Mouse (Mus musculus): ENCODE data around the gene Gadd45g.
A peak's percentile ranks its signal among the peaks of the same experiment; 100 is the strongest.

The Gadd45g gene

GRCm38 (mm10) chr13:51846301-51846867, at the start of gene Gadd45g:
Gene Gadd45g, plus strand, starts transcription at chr13:51846678.
- peak; percentile 97 for DNase-seq (ENCODE audit: low read depth, low spot score)
- Histone ChIP-seq H3K36me3 (ENCODE audit: control insufficient read depth, insufficient read depth, low read length, poor library complexity, severe bottlenecking) (no peaks in the 10 kb centered on the region), H3K27me3 (ENCODE audit: control insufficient read depth, insufficient read depth, low read length, poor library complexity, severe bottlenecking) (no peaks in the 10 kb centered on the region)

GRCm38 (mm10) chr13:51797899-51798746, 48.4 kb upstream of the Gadd45g start:
- H3K27me3 ChIP-seq (ENCODE audit: control insufficient read depth, insufficient read depth, low read length, poor library complexity, severe bottlenecking): no peaks in the 10 kb centered on the region
- peak; percentile 76 for DNase-seq (ENCODE audit: low read depth, low spot score)
- no peaks in the 10 kb centered on the region for H3K36me3 ChIP-seq (ENCODE audit: control insufficient read depth, insufficient read depth, low read length, poor library complexity, severe bottlenecking)

GRCm38 (mm10) chr13:51799735-51800522, 46.5 kb upstream of the Gadd45g start:
- no peak for DNase-seq (ENCODE audit: low read depth, low spot score)
- Histone ChIP-seq H3K27me3 (ENCODE audit: control insufficient read depth, insufficient read depth, low read length, poor library complexity, severe bottlenecking) (no peaks in the 10 kb centered on the region), H3K36me3 (ENCODE audit: control insufficient read depth, insufficient read depth, low read length, poor library complexity, severe bottlenecking) (no peaks in the 10 kb centered on the region)

- peak; percentile 78 for DNase-seq (ENCODE audit: low read depth, low spot score)
Measured at GRCm38 (mm10) chr13:51800921-51801320, 45.6 kb upstream of the Gadd45g start.

GRCm38 (mm10) chr13:51805634-51806033, 40.8 kb upstream of the Gadd45g start:
- Histone ChIP-seq H3K36me3 (ENCODE audit: control insufficient read depth, insufficient read depth, low read length, poor library complexity, severe bottlenecking) (no peaks in the 10 kb centered on the region), H3K27me3 (ENCODE audit: control insufficient read depth, insufficient read depth, low read length, poor library complexity, severe bottlenecking) (no peaks in the 10 kb centered on the region)
- DNase-seq (ENCODE audit: low read depth, low spot score): no peak

More at GRCm38 (mm10) chr13:51800921-51801320, 45.6 kb upstream of the Gadd45g start:
- no peaks in the 10 kb centered on the region for H3K36me3 ChIP-seq (ENCODE audit: control insufficient read depth, insufficient read depth, low read length, poor library complexity, severe bottlenecking)
- no peaks in the 10 kb centered on the region for H3K27me3 ChIP-seq (ENCODE audit: control insufficient read depth, insufficient read depth, low read length, poor library complexity, severe bottlenecking)

- no peak for DNase-seq (ENCODE audit: low read depth, low spot score)
- H3K36me3 ChIP-seq (ENCODE audit: control insufficient read depth, insufficient read depth, low read length, poor library complexity, severe bottlenecking): no peaks in the 10 kb centered on the region
- H3K27me3 ChIP-seq (ENCODE audit: control insufficient read depth, insufficient read depth, low read length, poor library complexity, severe bottlenecking): no peaks in the 10 kb centered on the region
Measured at GRCm38 (mm10) chr13:51806220-51806619, 40.3 kb upstream of the Gadd45g start.

- no peaks in the 10 kb centered on the region for H3K27me3 ChIP-seq (ENCODE audit: control insufficient read depth, insufficient read depth, low read length, poor library complexity, severe bottlenecking)
- DNase-seq (ENCODE audit: low read depth, low spot score): no peak
- no peaks in the 10 kb centered on the region for H3K36me3 ChIP-seq (ENCODE audit: control insufficient read depth, insufficient read depth, low read length, poor library complexity, severe bottlenecking)
Measured at GRCm38 (mm10) chr13:51808141-51808540, 38.3 kb upstream of the Gadd45g start.

GRCm38 (mm10) chr13:51813621-51814615, 32.6 kb upstream of the Gadd45g start:
- H3K27me3 ChIP-seq (ENCODE audit: control insufficient read depth, insufficient read depth, low read length, poor library complexity, severe bottlenecking): no peaks in the 10 kb centered on the region
- peak; percentile 93 for DNase-seq (ENCODE audit: low read depth, low spot score)
- H3K36me3 ChIP-seq (ENCODE audit: control insufficient read depth, insufficient read depth, low read length, poor library complexity, severe bottlenecking): no peaks in the 10 kb centered on the region

- DNase-seq (ENCODE audit: low read depth, low spot score): no peak
- Histone ChIP-seq H3K27me3 (ENCODE audit: control insufficient read depth, insufficient read depth, low read length, poor library complexity, severe bottlenecking) (no peaks in the 10 kb centered on the region), H3K36me3 (ENCODE audit: control insufficient read depth, insufficient read depth, low read length, poor library complexity, severe bottlenecking) (no peaks in the 10 kb centered on the region)
Measured at GRCm38 (mm10) chr13:51814646-51815045, 31.8 kb upstream of the Gadd45g start.

- Histone ChIP-seq H3K36me3 (ENCODE audit: control insufficient read depth, insufficient read depth, low read length, poor library complexity, severe bottlenecking) (no peaks in the 10 kb centered on the region), H3K27me3 (ENCODE audit: control insufficient read depth, insufficient read depth, low read length, poor library complexity, severe bottlenecking) (no peaks in the 10 kb centered on the region)
- peak; percentile 92 for DNase-seq (ENCODE audit: low read depth, low spot score)
Measured at GRCm38 (mm10) chr13:51815865-51816504, 30.5 kb upstream of the Gadd45g start.

- H3K36me3 ChIP-seq (ENCODE audit: control insufficient read depth, insufficient read depth, low read length, poor library complexity, severe bottlenecking): no peaks in the 10 kb centered on the region
- no peak for DNase-seq (ENCODE audit: low read depth, low spot score)
- H3K27me3 ChIP-seq (ENCODE audit: control insufficient read depth, insufficient read depth, low read length, poor library complexity, severe bottlenecking): no peaks in the 10 kb centered on the region
Measured at GRCm38 (mm10) chr13:51816559-51817041, 29.9 kb upstream of the Gadd45g start.

- Histone ChIP-seq H3K27me3 (ENCODE audit: control insufficient read depth, insufficient read depth, low read length, poor library complexity, severe bottlenecking) (no peaks in the 10 kb centered on the region), H3K36me3 (ENCODE audit: control insufficient read depth, insufficient read depth, low read length, poor library complexity, severe bottlenecking) (no peaks in the 10 kb centered on the region)
- DNase-seq (ENCODE audit: low read depth, low spot score): no peak
Measured at GRCm38 (mm10) chr13:51818170-51818943, 28.1 kb upstream of the Gadd45g start.

GRCm38 (mm10) chr13:51818944-51819326, 27.5 kb upstream of the Gadd45g start:
- H3K36me3 ChIP-seq (ENCODE audit: control insufficient read depth, insufficient read depth, low read length, poor library complexity, severe bottlenecking): no peaks in the 10 kb centered on the region
- no peaks in the 10 kb centered on the region for H3K27me3 ChIP-seq (ENCODE audit: control insufficient read depth, insufficient read depth, low read length, poor library complexity, severe bottlenecking)
- DNase-seq (ENCODE audit: low read depth, low spot score): no peak
